Mouse (Mus musculus) hindbrain, embryonic 10.5 days (tissue): Measurements from ENCODE around the gene Rxra. TPM values are rescaled to one million over a fixed set of nuclear protein-coding genes. Genes with fewer than 3 reads are reported as not detected.
A peak's percentile ranks its signal among the peaks of the same experiment; 100 is the strongest.

Source experiments
- DNase-seq: peaks from one replicate; pipeline ENCODE4 v3.0.0-alpha.2; 2017; ENCODE audit warnings: low spot score
- H3K27ac ChIP-seq: fragments of 300-500 bp; sonication (generic); 2 replicates; pipeline ENCODE4 v1.5.1; 2016; ENCODE audit warnings: mild to moderate bottlenecking, moderate library complexity
- H3K27me3 ChIP-seq: fragments of 300-500 bp; sonication (generic); 2 replicates; pipeline ENCODE4 v1.6.1; 2016; ENCODE audit warnings: mild to moderate bottlenecking; ENCODE audit not compliant: poor library complexity, insufficient read depth, severe bottlenecking
- H3K36me3 ChIP-seq: fragments of 300-500 bp; sonication (generic); 2 replicates; pipeline ENCODE4 v1.6.1; 2016; ENCODE audit warnings: mild to moderate bottlenecking, moderate library complexity
- H3K4me1 ChIP-seq: fragments of 300-500 bp; sonication (generic); replicated peaks from 2 replicates; pipeline ENCODE4 v1.6.1; 2016; ENCODE audit warnings: mild to moderate bottlenecking
- H3K4me3 ChIP-seq: fragments of 300-500 bp; sonication (generic); 2 replicates; pipeline ENCODE4 v1.5.1; 2016; ENCODE audit warnings: mild to moderate bottlenecking, moderate library complexity
- H3K9me3 ChIP-seq: fragments of 300-500 bp; sonication (generic); 2 replicates; pipeline ENCODE4 v1.6.1; 2016; ENCODE audit warnings: mild to moderate bottlenecking, moderate library complexity
- whole genome bisulfite sequencing: fragments of 180-500 bp; shearing (Covaris S2); methylation state at CpG from one replicate; pipeline ENCODE4 v1.1.7; 2016; 5-methylcytosine and 5-hydroxymethylcytosine counted together
- polyA plus RNA-seq: library from polyadenylated mRNA; unstranded; fragments of >200 nt; fragmentation: Nextera tagmentation; extraction: Ambion mirVana; gene quantifications from 2 replicates; pipeline ENCODE4 v1.2.1, GENCODE M21; 2016

Rxra gene
- polyA plus RNA-seq, 1 experiment from 2014 or later, result 10.3 TPM

DNA sequence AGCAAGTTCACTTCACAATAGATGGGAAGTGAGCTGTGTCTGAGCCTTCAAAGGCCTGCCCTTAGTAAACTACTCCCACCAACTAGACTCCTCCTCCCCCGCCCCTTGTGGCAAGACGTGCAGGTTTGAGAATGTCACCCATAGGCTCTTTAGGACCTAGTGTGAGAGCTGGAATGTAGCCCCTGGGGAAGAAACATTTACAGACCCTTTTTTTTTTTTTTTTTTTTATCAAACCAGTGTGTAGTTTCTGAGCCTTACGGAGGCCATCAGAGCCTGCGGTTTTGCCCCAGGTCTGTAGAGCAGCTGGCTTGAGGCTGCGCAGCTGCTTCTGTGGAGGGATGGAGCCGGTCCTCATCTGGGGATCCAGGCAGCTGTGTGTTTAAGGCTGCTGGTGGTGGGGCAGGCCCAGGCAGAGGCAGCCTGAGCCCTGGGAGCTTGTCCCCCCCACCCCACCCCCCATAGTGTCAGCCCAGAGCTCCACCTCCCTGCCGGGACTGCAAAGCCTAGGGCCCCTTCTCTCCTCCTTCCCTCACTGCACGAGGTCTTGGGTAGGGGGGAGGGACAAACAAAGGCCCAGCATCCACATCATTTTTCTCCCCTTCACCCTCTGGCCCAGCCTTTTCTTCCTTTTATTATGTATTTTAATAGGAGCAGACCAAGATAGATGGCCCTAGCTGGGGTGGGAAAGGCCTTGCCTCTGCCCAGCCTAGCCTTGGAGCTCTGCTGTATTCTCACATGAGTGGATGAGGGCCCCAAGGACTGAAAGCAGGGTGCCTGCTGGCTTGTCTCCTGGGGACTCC, 26.2 kb upstream of the Rxra start:
- 12% methylated on average over 8 of the region's 8 CpGs for WGBS
- DNase-seq, result peak; percentile 62
- Histone ChIP-seq H3K4me1 (peaks cover 51% of the 10 kb centered on the region), H3K27ac (peak overlapping the region; percentile 84), H3K27me3 (peaks cover 58% of the 10 kb centered on the region), H3K9me3 (peaks cover 6% of the 10 kb centered on the region; the same call in 1 of the 2 replicates), H3K4me3 (no peak overlapping the region), H3K36me3 (no peaks in the 10 kb centered on the region)

DNA sequence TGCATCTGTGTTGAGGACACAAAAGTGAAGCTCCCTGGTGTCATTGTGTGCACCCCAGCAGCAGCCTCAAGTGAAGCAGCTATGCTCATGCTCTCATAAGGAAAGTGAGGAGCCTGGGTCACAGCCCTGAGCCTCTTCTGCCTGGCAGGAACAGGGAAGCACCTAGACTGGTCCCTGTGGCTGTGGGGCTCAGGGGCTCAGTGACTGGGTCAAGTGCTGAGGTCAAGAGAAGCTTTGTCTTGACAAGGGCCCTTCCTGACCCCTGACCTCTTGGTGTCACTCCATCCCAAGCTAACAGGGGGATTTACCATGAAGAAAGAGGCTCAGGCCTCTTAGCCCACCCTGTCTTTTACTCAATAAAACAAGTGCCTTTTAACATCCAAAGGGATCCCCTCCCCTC, 25.2 kb upstream of the Rxra start:
- peaks cover 57% of the 10 kb centered on the region for H3K27me3 ChIP-seq
- H3K36me3 ChIP-seq, result no peaks in the 10 kb centered on the region
- H3K4me3 ChIP-seq, result no peak overlapping the region
- H3K9me3 ChIP-seq, result peaks cover 6% of the 10 kb centered on the region; the same call in 1 of the 2 replicates
- DNase-seq, result peak; percentile 53
- H3K27ac ChIP-seq, result peak overlapping the region; percentile 84
- H3K4me1 ChIP-seq, result peaks cover 48% of the 10 kb centered on the region

DNA sequence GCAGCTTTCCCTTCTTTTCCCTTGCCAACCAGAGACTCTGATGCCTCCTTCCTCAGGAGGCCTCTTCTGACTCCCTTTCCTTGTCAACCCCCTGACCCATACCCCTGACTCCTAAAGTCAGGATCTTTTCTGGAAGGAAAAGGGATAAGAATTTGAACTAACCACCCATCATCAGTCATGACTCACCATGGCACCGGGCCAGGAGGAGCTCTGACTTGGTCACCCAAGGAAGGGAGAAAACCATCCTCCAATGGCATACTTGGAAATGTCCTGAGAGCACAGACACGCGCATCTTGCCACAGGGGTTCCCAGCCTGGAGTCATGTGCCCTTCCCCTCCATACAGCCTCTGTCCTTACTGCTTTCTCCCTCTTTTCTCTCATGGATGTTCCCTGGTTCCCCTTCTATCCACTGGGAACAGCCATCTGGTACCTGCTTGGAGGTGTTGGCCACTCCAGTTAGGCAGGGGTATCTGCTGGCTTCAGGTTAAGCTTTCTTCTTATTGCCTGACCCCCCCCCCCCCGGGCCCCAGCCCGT, 22.7 kb upstream of the Rxra start:
- WGBS, result 76% methylated on average over 5 of the region's 5 CpGs

DNA sequence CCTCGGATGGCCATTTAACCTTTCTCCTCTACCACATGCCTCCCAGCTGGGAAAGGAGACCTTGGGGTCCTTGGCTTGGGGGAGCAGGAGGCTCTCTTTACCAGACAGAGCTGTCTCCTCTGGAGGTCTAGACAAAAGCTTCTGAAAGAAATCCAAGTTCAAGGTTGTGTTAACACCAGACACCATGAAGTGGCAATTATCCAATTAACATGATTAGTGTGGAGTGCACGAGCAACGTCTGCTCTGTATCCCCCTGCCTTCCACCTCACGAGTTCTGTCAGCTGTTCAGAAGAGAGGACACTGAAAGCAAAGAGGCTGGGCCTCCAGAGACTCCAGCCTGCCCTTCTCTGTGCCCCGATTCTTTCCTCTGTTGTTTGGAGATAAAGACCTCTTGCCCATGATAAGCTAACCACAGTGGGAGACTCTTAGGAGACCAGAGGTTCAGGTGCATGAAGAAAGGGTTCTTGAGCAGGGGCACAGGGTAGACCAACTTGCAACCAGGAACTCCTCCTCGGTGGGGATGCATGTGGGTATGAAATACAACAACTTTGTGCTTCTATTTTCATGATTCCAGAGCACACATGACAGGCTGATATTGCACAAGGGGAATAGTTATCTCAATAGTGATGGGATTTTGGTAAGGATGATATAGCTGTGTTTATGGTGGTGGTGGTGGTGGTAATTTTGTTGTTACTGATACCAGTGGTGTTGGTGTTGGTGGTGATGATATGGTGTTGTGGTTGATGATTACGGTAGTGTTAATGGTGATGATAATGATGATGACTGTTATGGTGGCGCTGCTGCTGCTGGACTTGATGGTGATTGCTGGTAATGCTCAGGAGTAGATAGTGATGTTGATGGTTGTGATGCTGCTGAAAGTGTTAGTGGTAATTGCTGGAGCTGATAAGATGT, 21.7 kb upstream of the Rxra start:
- Histone ChIP-seq H3K4me1 (peaks cover 42% of the 10 kb centered on the region), H3K9me3 (no peaks in the 10 kb centered on the region), H3K27ac (no peak overlapping the region), H3K36me3 (no peaks in the 10 kb centered on the region), H3K4me3 (no peak overlapping the region), H3K27me3 (peaks cover 58% of the 10 kb centered on the region)
- 63% methylated on average over 8 of the region's 8 CpGs for WGBS
- peak; percentile 16 for DNase-seq

More for the DNA sequence above, 22.7 kb upstream of the Rxra start:
- H3K4me1 ChIP-seq, result peaks cover 48% of the 10 kb centered on the region
- H3K36me3 ChIP-seq, result no peaks in the 10 kb centered on the region
- H3K27me3 ChIP-seq, result peaks cover 59% of the 10 kb centered on the region
- no peak for DNase-seq
- no peak overlapping the region for H3K4me3 ChIP-seq
- H3K9me3 ChIP-seq, result peaks cover under 1% of the 10 kb centered on the region; the same call in 1 of the 2 replicates
- H3K27ac ChIP-seq, result peak overlapping the region; percentile 13; the same call in 1 of the 2 replicates

DNA sequence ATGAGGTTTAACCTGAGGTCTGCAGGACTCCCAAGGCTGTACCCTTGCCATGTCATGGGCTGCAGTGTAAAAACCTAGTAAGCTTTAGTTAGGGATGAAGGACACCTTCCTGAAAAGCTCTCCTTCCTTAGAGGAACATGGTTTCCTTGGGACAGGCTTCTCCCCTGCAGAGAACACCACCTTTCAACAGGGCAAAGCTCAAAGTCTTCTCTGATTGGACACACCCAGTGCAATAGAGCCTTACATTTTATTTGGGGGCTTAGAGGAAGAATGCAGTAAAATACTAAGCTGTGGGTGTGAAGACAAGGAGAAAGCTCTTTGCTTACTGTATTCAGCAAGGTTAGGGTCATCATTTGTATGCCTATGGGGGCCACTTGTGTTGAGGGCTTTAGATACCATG, 19.7 kb upstream of the Rxra start:
- Histone ChIP-seq H3K36me3 (no peaks in the 10 kb centered on the region), H3K27me3 (peaks cover 57% of the 10 kb centered on the region), H3K27ac (no peak overlapping the region), H3K4me1 (peaks cover 22% of the 10 kb centered on the region), H3K9me3 (0 out of 2 replicates have a peak, but pooled peaks cover 4% of the 10 kb centered on the region), H3K4me3 (no peak overlapping the region)
- no peak for DNase-seq

DNA sequence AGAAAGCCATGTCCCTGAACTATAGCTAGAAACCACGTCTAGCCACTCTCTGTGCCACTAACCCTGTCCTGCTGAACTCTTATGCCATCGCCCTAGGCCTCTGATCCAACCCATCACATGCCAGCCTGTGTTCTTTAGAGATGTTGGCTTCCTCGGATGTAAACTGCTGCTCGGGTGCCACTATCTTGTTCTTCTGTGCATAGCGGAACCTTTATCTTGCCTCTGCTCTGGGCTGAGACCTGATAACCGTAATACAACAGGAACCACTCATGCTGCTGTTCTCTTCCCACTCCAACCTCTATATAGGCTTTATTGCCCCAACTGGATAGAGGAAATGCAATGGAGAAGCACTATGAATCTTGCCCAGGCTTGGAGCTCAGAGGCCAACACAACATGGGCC, 11.0 kb upstream of the Rxra start:
- Histone ChIP-seq H3K9me3 (0 out of 2 replicates have a peak, but pooled peaks cover 2% of the 10 kb centered on the region), H3K4me3 (no peak overlapping the region), H3K27ac (no peak overlapping the region), H3K4me1 (peaks cover 13% of the 10 kb centered on the region), H3K27me3 (peaks cover 42% of the 10 kb centered on the region), H3K36me3 (no peaks in the 10 kb centered on the region)
- DNase-seq, result no peak
- 87% methylated on average over 6 of the region's 6 CpGs for WGBS

DNA sequence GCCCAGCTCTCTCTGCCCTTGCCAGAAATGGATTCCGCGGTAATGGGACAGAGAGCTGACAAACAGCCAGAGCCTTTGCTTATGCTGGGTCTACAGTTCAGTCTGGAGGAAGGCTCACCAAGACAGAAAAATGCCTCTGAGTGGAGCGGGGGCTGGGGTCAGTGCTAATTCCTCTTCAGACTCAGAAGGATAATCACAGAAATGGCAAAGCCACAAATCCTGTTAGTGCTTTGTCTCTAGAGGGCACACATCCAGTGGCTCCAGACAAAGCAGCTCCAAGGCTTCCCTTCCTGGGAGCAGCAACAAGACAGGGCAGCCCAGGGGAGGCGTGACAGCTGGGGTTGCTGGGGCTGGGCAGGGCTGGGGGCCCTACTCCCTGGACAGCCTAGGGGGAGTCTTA, 9.5 kb upstream of the Rxra start:
- no peak overlapping the region for H3K4me3 ChIP-seq
- DNase-seq, result no peak
- no peaks in the 10 kb centered on the region for H3K9me3 ChIP-seq
- peaks cover 39% of the 10 kb centered on the region for H3K27me3 ChIP-seq
- H3K36me3 ChIP-seq, result no peaks in the 10 kb centered on the region
- H3K4me1 ChIP-seq, result peaks cover 28% of the 10 kb centered on the region
- peak overlapping the region; percentile 74 for H3K27ac ChIP-seq
- 60% methylated on average over 4 of the region's 4 CpGs for WGBS

DNA sequence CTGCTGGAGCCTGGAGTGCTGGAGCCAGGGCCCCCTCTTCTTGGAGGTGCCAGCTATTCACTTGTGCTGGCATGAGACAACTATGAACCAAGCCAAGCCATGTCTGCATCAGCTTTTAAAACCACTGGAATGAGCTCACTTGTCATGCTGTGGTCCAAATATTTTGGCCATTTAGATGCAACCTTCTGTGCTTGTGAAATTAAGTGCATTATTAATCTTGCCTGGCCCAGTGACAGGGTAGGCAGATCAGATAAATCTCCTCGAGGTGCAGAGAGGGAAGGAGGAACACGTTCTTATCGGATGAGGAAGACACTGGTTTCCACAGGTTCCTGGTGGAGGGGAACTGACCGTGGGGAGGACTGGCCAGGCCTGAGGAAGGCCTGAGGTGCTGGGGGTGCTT, 8.6 kb upstream of the Rxra start:
- H3K27me3 ChIP-seq, result peaks cover 43% of the 10 kb centered on the region
- no peaks in the 10 kb centered on the region for H3K9me3 ChIP-seq
- H3K27ac ChIP-seq, result no peak overlapping the region; the same call in 1 of the 2 replicates
- WGBS, result 88% methylated on average over 4 of the region's 4 CpGs
- peaks cover 31% of the 10 kb centered on the region for H3K4me1 ChIP-seq
- no peak for DNase-seq
- H3K36me3 ChIP-seq, result no peaks in the 10 kb centered on the region
- no peak overlapping the region for H3K4me3 ChIP-seq

DNA sequence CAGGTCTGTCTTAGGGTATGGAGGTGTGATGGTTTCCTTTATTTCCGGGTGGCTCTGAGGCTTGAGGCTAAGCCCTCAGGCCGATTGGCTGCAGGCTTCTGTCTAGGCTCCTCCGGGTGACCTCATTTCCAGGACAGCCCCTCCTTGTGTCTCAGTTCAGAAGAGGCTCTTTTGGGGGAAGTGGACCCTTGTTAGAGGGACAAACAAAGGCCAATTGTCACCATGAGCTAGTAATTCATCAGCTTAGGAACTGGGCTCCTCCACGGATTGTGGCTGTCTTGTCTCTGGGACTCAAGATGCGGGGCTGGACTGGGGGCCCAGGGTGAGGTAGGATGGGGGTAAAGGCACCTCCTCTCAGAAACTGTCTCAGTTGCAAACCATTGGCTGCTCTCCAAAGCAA, 5.5 kb upstream of the Rxra start:
- Histone ChIP-seq H3K4me1 (peaks cover 50% of the 10 kb centered on the region), H3K9me3 (no peaks in the 10 kb centered on the region), H3K4me3 (no peak overlapping the region), H3K36me3 (no peaks in the 10 kb centered on the region), H3K27ac (peak overlapping the region; percentile 73), H3K27me3 (peaks cover 59% of the 10 kb centered on the region)
- DNase-seq, result no peak
- 46% methylated on average over 5 of the region's 5 CpGs for WGBS

DNA sequence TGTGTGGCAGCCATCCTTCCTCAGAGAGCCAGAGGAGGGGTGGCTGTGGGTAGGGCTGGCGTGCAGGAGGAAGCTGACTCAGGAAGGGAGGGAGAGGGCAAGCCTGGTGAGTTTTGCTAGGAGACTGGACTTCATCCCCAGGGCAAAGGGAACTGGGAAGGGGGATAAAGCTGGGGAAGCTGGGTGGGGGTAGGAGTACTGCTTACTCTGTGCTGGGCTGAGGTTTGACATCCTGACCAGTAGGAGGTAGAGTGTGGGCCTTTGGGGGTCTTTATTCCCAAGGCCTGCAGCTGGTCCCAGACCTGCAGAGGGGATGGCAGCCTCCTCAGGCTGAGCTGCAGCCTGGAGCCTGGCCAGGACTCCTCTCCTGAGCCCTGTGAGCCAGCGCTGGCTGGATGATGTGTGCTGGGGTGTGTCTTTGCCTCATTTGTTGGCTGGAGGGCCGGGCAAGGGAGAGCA, 4.6 kb upstream of the Rxra start:
- H3K27ac ChIP-seq, result peak overlapping the region; percentile 73
- 27% methylated on average over 3 of the region's 3 CpGs for WGBS

DNA sequence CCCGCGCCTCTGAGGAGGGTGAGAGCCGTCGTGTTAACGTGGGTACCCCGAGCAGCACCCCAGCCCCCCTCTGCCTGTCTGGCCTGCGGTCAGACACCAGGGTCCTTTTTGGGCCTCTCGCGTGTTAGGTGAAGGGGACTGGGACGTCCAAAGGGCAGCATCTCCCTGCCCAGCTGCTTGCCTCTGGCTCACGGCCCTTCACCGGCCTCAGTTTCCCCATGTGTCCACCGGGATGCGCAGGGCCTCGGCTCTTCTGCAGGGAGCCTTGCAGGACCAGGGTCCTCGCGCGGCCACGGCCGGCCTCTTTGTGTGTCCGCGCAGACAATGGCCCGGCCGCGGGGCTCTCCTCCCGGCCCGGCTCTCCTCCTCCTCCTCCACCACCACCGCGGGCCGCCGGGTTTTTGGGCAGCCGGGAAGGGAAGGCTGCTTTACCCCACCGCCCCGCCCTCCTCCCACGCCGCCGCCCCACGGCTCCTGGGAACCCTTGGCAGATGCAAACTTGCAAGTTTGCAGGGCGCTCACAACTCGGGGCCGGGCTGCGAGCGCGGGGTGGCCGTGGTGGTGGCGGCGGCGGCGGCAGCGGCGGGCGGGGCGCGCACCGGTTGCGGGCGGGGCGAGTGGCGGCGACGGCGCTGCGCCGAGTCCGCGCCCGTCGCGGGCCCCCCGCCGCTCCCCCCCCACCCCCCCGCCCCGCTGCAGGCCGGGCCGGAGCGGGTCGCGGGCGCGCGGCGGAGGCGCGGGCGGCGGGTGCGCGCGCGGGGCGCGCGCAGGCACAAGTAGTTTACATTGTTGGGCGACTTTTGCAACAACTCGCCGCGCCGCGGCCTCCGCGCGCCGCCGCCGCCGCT, 462 bp downstream of the Rxra start:
- H3K27me3 ChIP-seq, result peaks cover 32% of the 10 kb centered on the region
- peaks cover 76% of the 10 kb centered on the region for H3K4me1 ChIP-seq
- DNase-seq, result peak; percentile 84
- no peaks in the 10 kb centered on the region for H3K36me3 ChIP-seq
- peak overlapping the region; percentile 98 for H3K27ac ChIP-seq
- no peaks in the 10 kb centered on the region for H3K9me3 ChIP-seq
- 6% methylated on average over 85 of the region's 106 CpGs for WGBS
- H3K4me3 ChIP-seq, result peak overlapping the region; percentile 93

More for the DNA sequence above, 4.6 kb upstream of the Rxra start:
- peaks cover 57% of the 10 kb centered on the region for H3K27me3 ChIP-seq
- H3K4me3 ChIP-seq, result no peak overlapping the region
- H3K36me3 ChIP-seq, result no peaks in the 10 kb centered on the region
- H3K4me1 ChIP-seq, result peaks cover 52% of the 10 kb centered on the region
- H3K9me3 ChIP-seq, result no peaks in the 10 kb centered on the region
- no peak for DNase-seq
